Mouse (Mus musculus) spleen, adult 2 months (tissue): Measurements from ENCODE around the gene Twf2. TPM values are rescaled to one million over a fixed set of nuclear protein-coding genes. Genes with fewer than 3 reads are reported as not detected.

Experiments
- DNase-seq, 2 experiments: peaks; one replicate each; pipeline versions ENCODE4 v3.0.0 to v3.0.0-alpha.2; 2012 to 2021; ENCODE audit warnings: low spot score in 2 of 2, low read depth in 1 of 2
- H3K27ac ChIP-seq: fragments of 200-500 bp; 2 replicates; pipeline ENCODE4 v1.5.1; 2012; ENCODE audit warnings: low read length, inconsistent platforms; ENCODE audit not compliant: insufficient read depth
- H3K27me3 ChIP-seq: fragments of 200-500 bp; 2 replicates; pipeline ENCODE4 v1.6.1; 2012; ENCODE audit warnings: mild to moderate bottlenecking, moderate library complexity, low read length, inconsistent platforms; ENCODE audit not compliant: control insufficient read depth, insufficient read depth
- H3K36me3 ChIP-seq: fragments of 200-500 bp; 2 replicates; pipeline ENCODE4 v1.6.1; 2012; ENCODE audit warnings: mild to moderate bottlenecking, low read length, inconsistent platforms; ENCODE audit not compliant: control insufficient read depth, insufficient read depth
- H3K4me1 ChIP-seq: fragments of 200-500 bp; 2 replicates; pipeline ENCODE4 v1.6.1; 2011; ENCODE audit warnings: inconsistent platforms; ENCODE audit not compliant: control insufficient read depth, insufficient read depth, insufficient read length
- H3K4me3 ChIP-seq: fragments of 200-500 bp; 2 replicates; pipeline ENCODE4 v1.5.1; 2011; ENCODE audit warnings: mild to moderate bottlenecking, inconsistent platforms; ENCODE audit not compliant: insufficient read depth, insufficient read length; ENCODE audit errors: extremely low read depth
- CTCF ChIP-seq: fragments of 200-500 bp; IDR thresholded peaks from 2 replicates; pipeline ENCODE4 v1.5.1; 2011; ENCODE audit warnings: mild to moderate bottlenecking, inconsistent platforms; ENCODE audit not compliant: insufficient read depth, insufficient read length, insufficient replicate concordance; ENCODE audit errors: extremely low read depth
- POLR2A ChIP-seq: fragments of 200-500 bp; IDR thresholded peaks from 2 replicates; pipeline ENCODE4 v1.6.1; 2011; ENCODE audit warnings: low read depth, low read length, inconsistent platforms
- WGBS: fragments of 180-500 bp; shearing (Covaris S2); methylation state at CpG from one replicate; pipeline ENCODE4 v1.1.7; 2018; 5-methylcytosine and 5-hydroxymethylcytosine counted together
- polyA plus RNA-seq: library from polyadenylated mRNA; depleted of rRNA; stranded (reverse); fragments of >200 nt; gene quantifications from 2 replicates; pipeline ENCODE4 v1.2.3, GENCODE M21; 2012

Gene Twf2
- polyA plus RNA-seq, 1 experiment: 90.9 TPM

DNA sequence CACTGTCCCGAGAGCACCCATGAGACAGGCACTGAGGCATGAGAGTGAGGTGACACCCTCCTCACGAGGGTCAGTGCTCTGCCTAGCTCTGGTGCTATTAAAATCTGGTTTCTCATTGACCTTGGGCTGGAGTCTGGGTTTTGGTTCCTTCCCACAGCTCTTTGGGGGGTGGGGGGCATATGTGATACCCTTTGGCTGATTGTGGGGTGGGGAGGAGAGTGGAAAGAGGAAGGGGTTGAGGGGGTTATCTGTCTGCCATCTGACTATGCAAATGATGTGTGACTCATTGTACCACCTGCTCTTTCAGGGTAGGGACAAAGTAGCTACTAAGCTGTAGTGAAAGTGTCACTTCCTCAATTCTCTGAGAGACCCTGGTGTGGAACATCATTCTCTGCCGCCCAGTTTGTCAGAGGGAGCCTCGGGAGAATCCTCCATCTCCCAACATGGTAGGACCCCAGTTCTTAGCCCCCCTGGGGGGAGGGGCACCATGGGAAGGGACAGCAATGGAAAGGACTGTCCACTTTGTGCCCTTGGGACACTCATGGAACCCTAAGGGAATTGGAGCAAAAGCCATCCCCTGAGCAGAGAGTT lies 19.4 kb downstream of the Twf2 start, which contains the start of gene Tlr9:
Gene Tlr9 (plus strand): TSS at position 338 of the 591 bp plus-strand sequence.
- peak; percentile 70 to 88 for DNase-seq
- Histone ChIP-seq H3K4me3 (peak within 1 kb of the TSS; percentile 65), H3K27ac (peak within 1 kb of the TSS; percentile 97), H3K4me1 (peaks cover 45% of the 10 kb centered on the region), H3K27me3 (no peaks in the 10 kb centered on the region), H3K36me3 (peaks cover 23% of the 10 kb centered on the region)
- peak; percentile 91 for TF ChIP-seq POLR2A
- no peak for TF ChIP-seq CTCF
- 9% methylated on average over 4 of the region's 4 CpGs for WGBS

- Histone ChIP-seq H3K36me3 (peaks cover 26% of the 10 kb centered on the region), H3K27ac (peak overlapping the region; percentile 97), H3K4me3 (peak overlapping the region; percentile 65), H3K4me1 (peaks cover 45% of the 10 kb centered on the region), H3K27me3 (no peaks in the 10 kb centered on the region)
- TF ChIP-seq CTCF (no peak), POLR2A (no peak)
- WGBS: 37% methylated on average over 4 of the region's 4 CpGs
- peak in 1 of 2 experiments; percentile 61 for DNase-seq
Observed at GRCm38 (mm10) chr9:106222994-106223393, 20.1 kb downstream of the Twf2 start.

- TF ChIP-seq POLR2A (no peak), CTCF (no peak)
- Histone ChIP-seq H3K27ac (peak overlapping the region; percentile 39; the same call in 1 of the 2 replicates), H3K4me3 (peak overlapping the region; percentile 49), H3K27me3 (no peaks in the 10 kb centered on the region), H3K36me3 (peaks cover 26% of the 10 kb centered on the region), H3K4me1 (peaks cover 50% of the 10 kb centered on the region)
- WGBS: 56% methylated on average over 24 of the region's 24 CpGs
- no peak for DNase-seq
Observed at GRCm38 (mm10) chr9:106225469-106226150, 22.7 kb downstream of the Twf2 start.

DNA sequence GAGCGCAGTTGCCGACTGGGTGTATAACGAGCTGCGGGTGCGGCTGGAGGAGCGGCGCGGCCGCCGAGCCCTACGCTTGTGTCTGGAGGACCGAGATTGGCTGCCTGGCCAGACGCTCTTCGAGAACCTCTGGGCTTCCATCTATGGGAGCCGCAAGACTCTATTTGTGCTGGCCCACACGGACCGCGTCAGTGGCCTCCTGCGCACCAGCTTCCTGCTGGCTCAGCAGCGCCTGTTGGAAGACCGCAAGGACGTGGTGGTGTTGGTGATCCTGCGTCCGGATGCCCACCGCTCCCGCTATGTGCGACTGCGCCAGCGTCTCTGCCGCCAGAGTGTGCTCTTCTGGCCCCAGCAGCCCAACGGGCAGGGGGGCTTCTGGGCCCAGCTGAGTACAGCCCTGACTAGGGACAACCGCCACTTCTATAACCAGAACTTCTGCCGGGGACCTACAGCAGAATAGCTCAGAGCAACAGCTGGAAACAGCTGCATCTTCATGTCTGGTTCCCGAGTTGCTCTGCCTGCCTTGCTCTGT lies 23.3 kb downstream of the Twf2 start:
- Histone ChIP-seq H3K4me3 (peak overlapping the region; percentile 49), H3K27me3 (no peaks in the 10 kb centered on the region), H3K36me3 (peaks cover 26% of the 10 kb centered on the region), H3K4me1 (peaks cover 45% of the 10 kb centered on the region), H3K27ac (peak overlapping the region; percentile 39; the same call in 1 of the 2 replicates)
- WGBS: 11% methylated on average over 34 of the region's 34 CpGs
- TF ChIP-seq CTCF: no peak
- no peak for DNase-seq

GRCm38 (mm10) chr9:106227790-106228429 lies 25.0 kb downstream of the Twf2 start:
- no peak overlapping the region for H3K4me3 ChIP-seq
- TF ChIP-seq CTCF: no peak
- no peak for TF ChIP-seq POLR2A
- 85% methylated on average over 8 of the region's 8 CpGs for WGBS
- DNase-seq: no peak
- no peak overlapping the region for H3K27ac ChIP-seq
- H3K27me3 ChIP-seq: no peaks in the 10 kb centered on the region
- H3K36me3 ChIP-seq: peaks cover 28% of the 10 kb centered on the region
- peaks cover 35% of the 10 kb centered on the region for H3K4me1 ChIP-seq

DNA sequence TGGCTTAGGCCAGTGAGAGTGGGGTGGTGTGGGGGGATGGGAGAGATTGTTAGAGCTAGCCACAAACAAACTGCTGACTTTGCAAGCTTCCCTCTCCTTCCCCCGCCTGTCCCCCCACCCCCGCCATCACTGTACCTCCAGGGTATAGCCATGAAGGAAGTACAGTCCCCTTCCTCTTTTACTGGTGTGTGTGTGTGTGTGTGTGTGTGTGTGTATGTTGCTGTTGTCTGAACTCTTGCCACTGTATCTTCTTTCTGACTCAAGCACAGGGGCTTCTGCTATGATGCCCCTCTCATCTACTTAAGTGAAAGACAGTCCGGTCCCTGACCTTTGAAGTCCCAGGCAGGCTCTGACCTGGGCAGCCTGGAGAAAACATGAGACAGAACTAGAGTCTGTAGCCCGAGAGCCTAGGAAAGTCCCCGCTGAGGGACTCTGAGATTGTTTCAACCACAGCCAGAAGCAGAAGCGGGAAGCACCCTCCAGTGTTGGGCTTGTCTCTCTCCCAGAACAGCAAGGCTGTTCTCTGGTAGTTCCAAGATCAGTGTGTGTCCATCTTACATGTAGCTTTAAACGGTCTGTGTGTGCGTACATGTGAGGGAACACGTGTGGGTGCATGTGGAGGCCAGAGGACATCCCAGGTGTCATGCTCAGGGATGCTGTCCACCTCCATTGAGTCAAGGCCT lies 27.3 kb downstream of the Twf2 start:
- Histone ChIP-seq H3K36me3 (peaks cover 18% of the 10 kb centered on the region), H3K4me1 (peaks cover 18% of the 10 kb centered on the region), H3K27me3 (no peaks in the 10 kb centered on the region), H3K27ac (peak overlapping the region; percentile 92), H3K4me3 (no peak overlapping the region)
- TF ChIP-seq CTCF (no peak), POLR2A (no peak; the same call in 1 of the 2 replicates)
- WGBS: 32% methylated on average over 9 of the region's 9 CpGs
- peak; percentile 49 to 52 for DNase-seq
